Mouse (Mus musculus) testis, adult 2 months (tissue): Measurements from ENCODE around the gene Large1.
"Not testable (repeated sequence)": the region's sequence is repeated elsewhere in the genome, so short reads cannot be mapped to it uniquely, and the experiment has no call there.

Experiments used
- CTCF ChIP-seq: fragments of 200-500 bp; IDR thresholded peaks from 2 replicates; pipeline ENCODE4 v1.5.1; 2012; ENCODE audit warnings: low read depth, mild to moderate bottlenecking, inconsistent platforms, low read length, moderate library complexity; ENCODE audit not compliant: control insufficient read depth, insufficient read depth, insufficient replicate concordance
- POLR2A ChIP-seq: fragments of 200-500 bp; IDR thresholded peaks from 2 replicates; pipeline ENCODE4 v1.6.1; 2012; ENCODE audit warnings: low read depth, mild to moderate bottlenecking, inconsistent platforms, low read length, moderate library complexity; ENCODE audit not compliant: control insufficient read depth

- not testable (repeated sequence) for TF ChIP-seq POLR2A, CTCF
Measured at GRCm38 (mm10) chr8:73100607-73101006, 252.7 kb downstream of the Large1 start.
